Mouse (Mus musculus): ENCODE results near the gene Bub1b. TPM values are rescaled to one million over a fixed set of nuclear protein-coding genes. Genes with fewer than 3 reads are reported as not detected.

The Bub1b gene
- total and polyA plus RNA-seq, 2 experiments from 2014 or later, result 4.2 to 7.4 TPM

GRCm38 (mm10) chr2:118679577-118679976 lies 81.6 kb downstream of the Bub1b start:
- no peak for ATAC-seq (ENCODE audit: low FRiP score)
- no peak overlapping the region for H3K4me3 ChIP-seq (ENCODE audit: low read depth, low read length)
- H3K27me3 ChIP-seq (ENCODE audit: insufficient read depth, low read length), result 0 out of 2 replicates have a peak, but pooled peaks cover 7% of the 10 kb centered on the region
- no peak for DNase-seq (ENCODE audit: low spot score)
- TF ChIP-seq CTCF (IDR thresholded peaks at IDR 0.05), result no peak
- no peak overlapping the region for H3K4me2 ChIP-seq (ENCODE audit: low read depth, low read length, poor library complexity, severe bottlenecking)
- no peaks in the 10 kb centered on the region for H3K9me3 ChIP-seq (ENCODE audit: low read length)
- H3K27ac ChIP-seq (ENCODE audit: low read depth, low read length), result no peak overlapping the region
- H3K4me1 ChIP-seq (ENCODE audit: insufficient read depth, low read length), result peaks cover 12% of the 10 kb centered on the region; the same call in 1 of the 2 replicates
- peaks cover 21% of the 10 kb centered on the region; the same call in 1 of the 2 replicates for H3K36me3 ChIP-seq (ENCODE audit: insufficient read depth, low read length)
- 88% methylated on average over 3 of the region's 3 CpGs for whole genome bisulfite sequencing
- no peak overlapping the region for H3K9ac ChIP-seq (replicated peaks; ENCODE audit: low read length, poor library complexity, severe bottlenecking)

- peaks cover 12% of the 10 kb centered on the region; the same call in 1 of the 2 replicates for H3K4me1 ChIP-seq (ENCODE audit: insufficient read depth, low read length)
- no peak for ATAC-seq (ENCODE audit: low FRiP score)
- H3K27me3 ChIP-seq (ENCODE audit: insufficient read depth, low read length), result 0 out of 2 replicates have a peak, but pooled peaks cover 4% of the 10 kb centered on the region
- DNase-seq (ENCODE audit: low spot score), result no peak
- no peak for TF ChIP-seq CTCF (IDR thresholded peaks at IDR 0.05)
- no peak overlapping the region for H3K4me2 ChIP-seq (ENCODE audit: low read depth, low read length, poor library complexity, severe bottlenecking)
- 92% methylated on average over 6 of the region's 6 CpGs for WGBS
- no peak overlapping the region for H3K4me3 ChIP-seq (ENCODE audit: low read depth, low read length)
- H3K9ac ChIP-seq (replicated peaks; ENCODE audit: low read length, poor library complexity, severe bottlenecking), result no peak overlapping the region
- H3K9me3 ChIP-seq (ENCODE audit: low read length), result no peaks in the 10 kb centered on the region
- no peak overlapping the region for H3K27ac ChIP-seq (ENCODE audit: low read depth, low read length)
- H3K36me3 ChIP-seq (ENCODE audit: insufficient read depth, low read length), result peaks cover 21% of the 10 kb centered on the region; the same call in 1 of the 2 replicates
Observed at GRCm38 (mm10) chr2:118680926-118681325, 82.9 kb downstream of the Bub1b start.

- Histone ChIP-seq H3K27me3 (ENCODE audit: insufficient read depth, low read length) (no peaks in the 10 kb centered on the region), H3K4me1 (ENCODE audit: insufficient read depth, low read length) (no peaks in the 10 kb centered on the region), H3K36me3 (ENCODE audit: insufficient read depth, low read length) (peaks cover 21% of the 10 kb centered on the region; the same call in 1 of the 2 replicates), H3K4me2 (ENCODE audit: low read depth, low read length, poor library complexity, severe bottlenecking) (no peak overlapping the region), H3K4me3 (ENCODE audit: low read depth, low read length) (no peak overlapping the region), H3K9me3 (ENCODE audit: low read length) (no peaks in the 10 kb centered on the region), H3K9ac (replicated peaks; ENCODE audit: low read length, poor library complexity, severe bottlenecking) (no peak overlapping the region), H3K27ac (ENCODE audit: low read depth, low read length) (no peak overlapping the region)
- TF ChIP-seq CTCF (IDR thresholded peaks at IDR 0.05), result no peak
- DNase-seq (ENCODE audit: low spot score) (no peak), ATAC-seq (ENCODE audit: low FRiP score) (no peak)
- WGBS, result 52% methylated on average over 8 of the region's 8 CpGs
Observed at GRCm38 (mm10) chr2:118682544-118683260, 84.7 kb downstream of the Bub1b start.

- no peak overlapping the region for H3K4me2 ChIP-seq (ENCODE audit: low read depth, low read length, poor library complexity, severe bottlenecking)
- 88% methylated on average over 4 of the region's 4 CpGs for WGBS
Observed at GRCm38 (mm10) chr2:118685088-118685487, 87.1 kb downstream of the Bub1b start.

GRCm38 (mm10) chr2:118686693-118687092 lies 88.7 kb downstream of the Bub1b start:
- no peaks in the 10 kb centered on the region for H3K9me3 ChIP-seq (ENCODE audit: low read length)
- no peak overlapping the region for H3K4me2 ChIP-seq (ENCODE audit: low read depth, low read length, poor library complexity, severe bottlenecking)
- no peak for TF ChIP-seq CTCF (IDR thresholded peaks at IDR 0.05)
- DNase-seq (ENCODE audit: low spot score) (no peak), ATAC-seq (ENCODE audit: low FRiP score) (no peak)
- no peaks in the 10 kb centered on the region for H3K4me1 ChIP-seq (ENCODE audit: insufficient read depth, low read length)
- 86% methylated on average over 8 of the region's 8 CpGs for WGBS
- peaks cover 30% of the 10 kb centered on the region for H3K36me3 ChIP-seq (ENCODE audit: insufficient read depth, low read length)
- no peak overlapping the region for H3K4me3 ChIP-seq (ENCODE audit: low read depth, low read length)
- H3K27me3 ChIP-seq (ENCODE audit: insufficient read depth, low read length), result no peaks in the 10 kb centered on the region
- no peak overlapping the region for H3K27ac ChIP-seq (ENCODE audit: low read depth, low read length)
- H3K9ac ChIP-seq (replicated peaks; ENCODE audit: low read length, poor library complexity, severe bottlenecking), result no peak overlapping the region

More at GRCm38 (mm10) chr2:118685088-118685487, 87.1 kb downstream of the Bub1b start:
- H3K9ac ChIP-seq (replicated peaks; ENCODE audit: low read length, poor library complexity, severe bottlenecking), result no peak overlapping the region
- ATAC-seq (ENCODE audit: low FRiP score) (no peak), DNase-seq (ENCODE audit: low spot score) (no peak)
- H3K27ac ChIP-seq (ENCODE audit: low read depth, low read length), result no peak overlapping the region
- H3K9me3 ChIP-seq (ENCODE audit: low read length), result no peaks in the 10 kb centered on the region
- TF ChIP-seq CTCF (IDR thresholded peaks at IDR 0.05), result no peak
- no peak overlapping the region for H3K4me3 ChIP-seq (ENCODE audit: low read depth, low read length)
- peaks cover 28% of the 10 kb centered on the region for H3K36me3 ChIP-seq (ENCODE audit: insufficient read depth, low read length)
- H3K4me1 ChIP-seq (ENCODE audit: insufficient read depth, low read length), result no peaks in the 10 kb centered on the region
- H3K27me3 ChIP-seq (ENCODE audit: insufficient read depth, low read length), result no peaks in the 10 kb centered on the region

GRCm38 (mm10) chr2:118687791-118688190 lies 89.8 kb downstream of the Bub1b start:
- Histone ChIP-seq H3K9ac (replicated peaks; ENCODE audit: low read length, poor library complexity, severe bottlenecking) (no peak overlapping the region), H3K27ac (ENCODE audit: low read depth, low read length) (no peak overlapping the region), H3K4me2 (ENCODE audit: low read depth, low read length, poor library complexity, severe bottlenecking) (no peak overlapping the region), H3K36me3 (ENCODE audit: insufficient read depth, low read length) (peaks cover 26% of the 10 kb centered on the region), H3K9me3 (ENCODE audit: low read length) (no peaks in the 10 kb centered on the region), H3K27me3 (ENCODE audit: insufficient read depth, low read length) (no peaks in the 10 kb centered on the region), H3K4me1 (ENCODE audit: insufficient read depth, low read length) (no peaks in the 10 kb centered on the region), H3K4me3 (ENCODE audit: low read depth, low read length) (no peak overlapping the region)
- DNase-seq (ENCODE audit: low spot score) (no peak), ATAC-seq (ENCODE audit: low FRiP score) (no peak)
- WGBS, result 94% methylated on average over 3 of the region's 3 CpGs
- TF ChIP-seq CTCF (IDR thresholded peaks at IDR 0.05), result no peak
